Mouse (Mus musculus) neural tube, embryonic 15.5 days (tissue): Measurements from ENCODE around the gene Tmem116. TPM values are rescaled to one million over a fixed set of nuclear protein-coding genes. Genes with fewer than 3 reads are reported as not detected.
"Not testable (repeated sequence)": the region's sequence is repeated elsewhere in the genome, so short reads cannot be mapped to it uniquely, and the experiment has no call there.

Experiments
- ATAC-seq: fragments of 200-750 bp; cut with Nextera tagmentation; 2 replicates; pipeline ENCODE4 v1.8.0; 2017; ENCODE audit warnings: mild to moderate bottlenecking, moderate TSS enrichment, moderate library complexity; ENCODE audit not compliant: low FRiP score
- H3K27ac ChIP-seq: fragments of 300-500 bp; sonication (generic); replicated peaks from 2 replicates; pipeline ENCODE4 v1.5.1; 2015; ENCODE audit warnings: mild to moderate bottlenecking, inconsistent platforms
- H3K27me3 ChIP-seq: fragments of 300-500 bp; sonication (generic); replicated peaks from 2 replicates; pipeline ENCODE4 v1.6.1; 2015; ENCODE audit warnings: inconsistent platforms
- H3K36me3 ChIP-seq: fragments of 300-500 bp; sonication (generic); 2 replicates; pipeline ENCODE4 v1.6.1; 2015; ENCODE audit warnings: inconsistent platforms
- H3K4me1 ChIP-seq: fragments of 300-500 bp; sonication (generic); 2 replicates; pipeline ENCODE4 v1.6.1; 2015; ENCODE audit warnings: inconsistent platforms
- H3K4me2 ChIP-seq: fragments of 300-500 bp; sonication (generic); 2 replicates; pipeline ENCODE4 v1.6.1; 2015; ENCODE audit warnings: inconsistent platforms, mild to moderate bottlenecking, moderate library complexity
- H3K4me3 ChIP-seq: fragments of 300-500 bp; sonication (generic); replicated peaks from 2 replicates; pipeline ENCODE4 v1.5.1; 2015; ENCODE audit warnings: mild to moderate bottlenecking, inconsistent platforms
- H3K9ac ChIP-seq: fragments of 300-500 bp; sonication (generic); replicated peaks from 2 replicates; pipeline ENCODE4 v1.6.1; 2015; ENCODE audit warnings: mild to moderate bottlenecking, inconsistent platforms
- H3K9me3 ChIP-seq: fragments of 300-500 bp; sonication (generic); replicated peaks from 2 replicates; pipeline ENCODE4 v1.6.1; 2016; ENCODE audit warnings: inconsistent platforms
- WGBS: fragments of 180-500 bp; shearing (Covaris S2); methylation state at CpG from one replicate; pipeline ENCODE4 v1.1.7; 2015; ENCODE audit warnings: mixed read lengths; 5-methylcytosine and 5-hydroxymethylcytosine counted together
- polyA plus RNA-seq: library from polyadenylated mRNA; unstranded; fragments of >200 nt; fragmentation: Nextera tagmentation; extraction: Ambion mirVana; gene quantifications from 2 replicates; pipeline ENCODE4 v1.2.1, GENCODE M21; 2015

Gene Tmem116
- polyA plus RNA-seq, 1 experiment from 2014 or later, result 1.8 TPM

DNA sequence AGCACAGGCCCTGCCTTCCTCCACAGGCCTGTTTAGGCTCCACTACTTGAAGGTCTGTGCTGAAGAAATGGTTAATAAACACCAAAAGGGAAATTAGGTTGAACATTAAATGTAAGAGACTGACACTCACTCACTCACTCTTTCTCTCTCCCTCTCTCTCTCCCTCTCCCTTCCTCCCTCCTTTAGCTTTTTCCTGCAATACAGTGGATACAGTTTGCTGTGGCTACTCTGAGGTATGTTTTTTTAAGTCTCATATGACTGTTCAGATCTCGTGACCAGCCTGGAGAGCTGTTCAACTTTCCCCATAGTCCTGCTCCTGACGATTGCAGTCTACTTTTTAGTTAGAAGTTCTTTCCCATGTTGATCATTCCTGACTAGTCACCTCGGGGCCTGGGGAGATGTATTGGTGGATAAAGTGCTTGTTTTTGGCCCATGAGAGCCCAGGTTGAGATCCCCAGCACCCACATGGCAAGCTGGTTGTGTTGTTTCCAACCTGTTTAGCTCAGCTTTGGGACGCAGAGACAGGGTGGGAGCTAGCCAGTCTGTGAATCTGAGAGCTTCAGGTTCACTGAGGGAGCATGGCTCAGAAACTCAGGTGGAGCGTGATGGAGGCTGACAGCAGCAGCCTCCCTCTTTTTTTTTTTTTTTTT, 12.0 kb downstream of the Tmem116 start:
- no peak overlapping the region for H3K4me2 ChIP-seq
- no peaks in the 10 kb centered on the region for H3K36me3 ChIP-seq
- ATAC-seq, result no peak
- H3K4me1 ChIP-seq, result no peaks in the 10 kb centered on the region
- 78% methylated on average over 5 of the region's 5 CpGs for WGBS
- no peak overlapping the region for H3K9ac ChIP-seq
- H3K27me3 ChIP-seq, result no peaks in the 10 kb centered on the region
- H3K4me3 ChIP-seq, result no peak overlapping the region
- no peaks in the 10 kb centered on the region for H3K9me3 ChIP-seq
- no peak overlapping the region for H3K27ac ChIP-seq

DNA sequence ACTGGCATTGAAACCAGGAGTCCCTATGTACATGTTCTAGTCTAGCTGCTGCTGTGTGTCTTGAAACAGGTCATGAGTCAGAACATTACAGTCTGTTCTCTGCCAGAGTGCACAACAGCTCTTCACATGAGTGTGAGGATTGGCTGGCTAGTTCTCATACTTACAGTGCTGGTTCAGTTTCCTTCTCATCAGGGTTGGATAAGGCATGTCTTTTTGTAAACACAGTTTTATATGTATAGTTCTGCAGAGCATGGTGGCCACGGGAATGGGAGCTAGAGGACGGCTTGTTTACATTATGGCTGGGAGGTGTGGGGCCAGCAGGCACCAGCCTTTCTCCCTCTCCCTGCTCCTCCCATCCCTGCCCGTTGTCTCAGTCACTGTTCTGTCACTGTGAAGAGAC, 17.9 kb downstream of the Tmem116 start:
- Histone ChIP-seq H3K9me3 (no peaks in the 10 kb centered on the region), H3K4me2 (no peak overlapping the region), H3K9ac (no peak overlapping the region; the same call in 1 of the 2 replicates), H3K4me1 (no peaks in the 10 kb centered on the region), H3K27ac (no peak overlapping the region), H3K4me3 (no peak overlapping the region), H3K27me3 (no peaks in the 10 kb centered on the region), H3K36me3 (no peaks in the 10 kb centered on the region)
- WGBS, result 69% methylated on average over 3 of the region's 3 CpGs
- ATAC-seq, result no peak

DNA sequence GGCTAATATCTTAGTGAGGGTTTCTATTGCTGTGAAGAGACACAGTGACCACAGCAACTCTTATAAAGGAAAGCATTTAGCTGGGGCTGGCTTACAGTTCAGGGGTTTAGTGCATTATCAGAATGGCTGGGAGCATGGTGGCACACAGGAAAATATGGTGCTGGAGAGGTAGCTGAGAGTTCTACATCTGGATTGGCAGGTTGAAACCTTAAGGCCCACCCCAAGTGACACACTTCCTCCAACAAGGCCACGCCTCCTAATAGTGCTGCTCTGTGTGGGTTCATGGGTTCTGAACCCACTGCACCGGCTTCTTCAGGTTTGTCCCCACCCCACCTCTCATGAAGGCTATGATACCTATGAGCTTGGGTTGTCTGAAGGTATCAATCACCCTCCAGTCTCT, 20.7 kb downstream of the Tmem116 start:
- WGBS, result 88% methylated on average over 2 of the region's 2 CpGs
- H3K4me1 ChIP-seq, result no peaks in the 10 kb centered on the region
- no peaks in the 10 kb centered on the region for H3K27me3 ChIP-seq
- no peak for ATAC-seq
- no peak overlapping the region for H3K9ac ChIP-seq
- H3K36me3 ChIP-seq, result no peaks in the 10 kb centered on the region
- no peaks in the 10 kb centered on the region for H3K9me3 ChIP-seq
- H3K4me3 ChIP-seq, result no peak overlapping the region
- no peak overlapping the region for H3K27ac ChIP-seq
- H3K4me2 ChIP-seq, result no peak overlapping the region

DNA sequence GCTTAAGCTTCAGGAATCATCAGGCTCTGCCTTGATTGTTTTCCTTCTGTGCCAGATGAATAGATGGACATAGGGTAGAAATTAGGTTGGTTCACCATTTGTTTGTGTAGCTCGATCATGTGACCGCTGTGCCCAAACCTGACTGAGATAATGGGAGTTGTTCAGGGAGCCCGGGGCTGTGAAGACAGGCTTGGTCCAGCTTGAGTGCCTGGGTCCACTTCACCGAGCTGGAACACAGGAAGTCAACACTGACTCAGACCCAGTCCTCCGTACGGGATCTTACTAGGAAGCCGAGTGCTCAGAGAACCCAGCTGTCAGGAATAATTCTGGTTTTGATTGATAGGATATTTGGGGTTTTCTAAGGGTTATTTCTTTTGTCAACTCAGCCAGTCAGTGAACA, 22.9 kb downstream of the Tmem116 start:
- no peak overlapping the region for H3K4me3 ChIP-seq
- no peaks in the 10 kb centered on the region for H3K9me3 ChIP-seq
- H3K4me2 ChIP-seq, result no peak overlapping the region
- no peak overlapping the region for H3K9ac ChIP-seq
- WGBS, result 92% methylated on average over 7 of the region's 7 CpGs
- H3K4me1 ChIP-seq, result no peaks in the 10 kb centered on the region
- H3K27ac ChIP-seq, result no peak overlapping the region
- no peaks in the 10 kb centered on the region for H3K27me3 ChIP-seq
- no peak for ATAC-seq
- no peaks in the 10 kb centered on the region for H3K36me3 ChIP-seq

DNA sequence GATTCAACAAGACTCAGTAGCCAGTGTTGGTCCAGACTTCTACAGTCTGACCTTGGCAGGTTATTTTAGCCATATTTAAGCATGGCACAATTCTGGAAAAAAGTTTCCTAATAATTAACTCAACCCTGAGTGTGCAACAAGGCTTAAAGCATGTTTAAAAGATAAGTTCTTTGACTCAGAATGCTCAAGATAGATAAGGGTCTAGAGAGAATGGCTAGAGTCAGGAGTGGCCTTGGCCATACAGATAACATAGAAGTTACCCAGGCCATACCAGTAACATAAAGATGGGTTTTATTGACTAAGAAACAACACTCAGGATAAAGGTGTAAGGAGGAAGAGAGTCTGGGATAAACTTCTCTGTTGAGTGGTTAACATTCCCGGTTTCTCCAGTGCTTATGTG, 24.3 kb downstream of the Tmem116 start:
- H3K4me1 ChIP-seq, result no peaks in the 10 kb centered on the region
- H3K4me3 ChIP-seq, result no peak overlapping the region
- no peak overlapping the region for H3K4me2 ChIP-seq
- ATAC-seq, result no peak
- H3K9ac ChIP-seq, result no peak overlapping the region
- H3K36me3 ChIP-seq, result no peaks in the 10 kb centered on the region
- no peaks in the 10 kb centered on the region for H3K9me3 ChIP-seq
- no peaks in the 10 kb centered on the region for H3K27me3 ChIP-seq
- WGBS, result 85% methylated on average over 1 of the region's 1 CpGs
- H3K27ac ChIP-seq, result no peak overlapping the region

DNA sequence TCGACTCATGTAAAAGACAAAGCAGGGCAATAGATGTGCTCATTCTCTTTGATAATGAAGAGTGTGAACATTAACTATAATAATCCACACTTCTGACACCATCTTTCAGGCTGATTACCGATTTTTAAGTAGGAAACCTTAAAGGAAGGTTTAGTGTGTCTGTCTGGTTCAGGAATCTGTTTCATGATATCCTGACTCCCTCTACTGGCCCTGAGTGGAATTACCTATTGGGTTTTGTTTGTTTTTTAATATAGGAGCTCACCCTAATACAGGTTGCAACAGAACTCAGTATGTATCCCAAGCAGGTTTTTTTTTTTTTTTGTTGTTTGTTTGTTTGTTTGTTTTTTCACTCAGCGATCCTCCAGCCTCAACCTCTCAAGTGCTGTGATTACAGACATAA, 26.0 kb downstream of the Tmem116 start:
- Histone ChIP-seq H3K4me3 (no peak overlapping the region), H3K27me3 (no peaks in the 10 kb centered on the region), H3K4me2 (no peak overlapping the region), H3K27ac (0 out of 2 replicates have a peak overlapping the region, but pooled peaks have one; percentile 6), H3K9ac (no peak overlapping the region), H3K36me3 (no peaks in the 10 kb centered on the region), H3K4me1 (no peaks in the 10 kb centered on the region), H3K9me3 (no peaks in the 10 kb centered on the region)
- ATAC-seq, result no peak
- 34% methylated on average over 3 of the region's 3 CpGs for WGBS

DNA sequence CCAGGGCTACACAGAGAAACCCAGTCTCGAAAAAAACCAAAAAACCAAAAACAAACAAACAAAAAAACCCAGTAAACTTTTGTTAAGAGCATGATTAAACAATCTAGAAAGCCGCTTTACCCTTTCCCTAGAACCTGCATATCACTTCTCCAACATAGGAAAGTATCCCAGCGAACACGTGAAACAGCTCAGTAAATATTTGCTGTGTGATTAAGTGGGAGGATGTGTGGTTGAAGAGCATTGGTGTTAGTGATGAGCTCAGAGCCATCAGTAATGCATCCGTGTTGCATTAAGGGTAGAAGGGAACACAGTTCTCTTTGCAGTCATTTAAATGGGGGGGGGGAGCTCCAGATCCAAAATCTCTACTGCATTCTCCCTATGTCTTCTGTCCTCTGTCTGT, 33.1 kb downstream of the Tmem116 start:
- Histone ChIP-seq H3K4me2 (no peak overlapping the region), H3K9ac (no peak overlapping the region), H3K27ac (no peak overlapping the region), H3K36me3 (no peaks in the 10 kb centered on the region), H3K27me3 (no peaks in the 10 kb centered on the region), H3K9me3 (no peaks in the 10 kb centered on the region), H3K4me3 (no peak overlapping the region), H3K4me1 (no peaks in the 10 kb centered on the region)
- no peak for ATAC-seq
- 81% methylated on average over 5 of the region's 5 CpGs for WGBS

DNA sequence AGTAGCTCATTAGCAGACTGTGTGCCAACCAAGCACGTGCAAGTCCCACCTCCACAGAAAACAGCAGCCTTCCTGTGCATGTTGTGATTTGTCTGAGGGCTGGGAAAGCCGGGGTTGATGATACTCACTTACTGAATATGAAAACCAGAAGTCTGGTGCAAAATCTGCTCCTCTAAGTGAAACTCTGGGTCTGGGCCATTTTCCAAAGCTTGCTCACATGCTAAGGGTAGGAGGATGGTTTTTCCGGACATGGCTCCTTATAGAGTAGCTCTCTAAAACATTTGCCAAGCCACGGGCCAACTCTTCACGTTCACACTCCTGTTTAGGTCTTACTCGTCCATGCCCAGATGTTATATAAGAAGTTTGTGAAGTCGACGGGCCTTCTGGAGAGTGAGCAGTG, 41.6 kb downstream of the Tmem116 start:
- no peak overlapping the region for H3K4me3 ChIP-seq
- H3K9me3 ChIP-seq, result no peaks in the 10 kb centered on the region
- H3K4me1 ChIP-seq, result no peaks in the 10 kb centered on the region
- no peak overlapping the region for H3K27ac ChIP-seq
- ATAC-seq, result no peak
- H3K4me2 ChIP-seq, result no peak overlapping the region
- WGBS, result 82% methylated on average over 8 of the region's 8 CpGs
- H3K9ac ChIP-seq, result no peak overlapping the region
- H3K36me3 ChIP-seq, result no peaks in the 10 kb centered on the region
- H3K27me3 ChIP-seq, result no peaks in the 10 kb centered on the region

DNA sequence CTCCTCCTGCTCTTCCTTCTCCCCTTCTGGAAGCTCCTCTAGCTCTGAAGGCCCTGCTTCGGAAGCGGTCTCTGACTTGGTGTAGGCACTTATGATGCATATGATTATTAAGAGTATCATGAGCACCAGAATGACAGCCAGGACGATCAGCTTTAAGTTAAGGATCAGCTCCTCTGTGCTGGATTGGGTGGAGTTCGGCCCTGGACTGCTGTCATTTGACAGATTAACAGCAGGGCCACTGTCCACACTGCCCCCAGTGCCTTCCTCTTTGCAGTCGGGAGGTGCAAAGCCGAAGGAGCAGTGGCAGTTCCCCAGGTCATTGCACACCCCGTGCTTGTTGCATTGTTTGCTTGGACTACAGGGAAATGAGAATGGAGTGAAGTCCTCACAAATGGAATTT, 49.0 kb downstream of the Tmem116 start:
- H3K9ac ChIP-seq, result no peak overlapping the region
- H3K27ac ChIP-seq, result no peak overlapping the region
- WGBS, result 76% methylated on average over 7 of the region's 7 CpGs
- ATAC-seq, result no peak
- H3K36me3 ChIP-seq, result no peaks in the 10 kb centered on the region
- no peaks in the 10 kb centered on the region for H3K9me3 ChIP-seq
- no peaks in the 10 kb centered on the region for H3K27me3 ChIP-seq
- no peak overlapping the region for H3K4me3 ChIP-seq
- no peak overlapping the region for H3K4me2 ChIP-seq
- no peaks in the 10 kb centered on the region for H3K4me1 ChIP-seq

DNA sequence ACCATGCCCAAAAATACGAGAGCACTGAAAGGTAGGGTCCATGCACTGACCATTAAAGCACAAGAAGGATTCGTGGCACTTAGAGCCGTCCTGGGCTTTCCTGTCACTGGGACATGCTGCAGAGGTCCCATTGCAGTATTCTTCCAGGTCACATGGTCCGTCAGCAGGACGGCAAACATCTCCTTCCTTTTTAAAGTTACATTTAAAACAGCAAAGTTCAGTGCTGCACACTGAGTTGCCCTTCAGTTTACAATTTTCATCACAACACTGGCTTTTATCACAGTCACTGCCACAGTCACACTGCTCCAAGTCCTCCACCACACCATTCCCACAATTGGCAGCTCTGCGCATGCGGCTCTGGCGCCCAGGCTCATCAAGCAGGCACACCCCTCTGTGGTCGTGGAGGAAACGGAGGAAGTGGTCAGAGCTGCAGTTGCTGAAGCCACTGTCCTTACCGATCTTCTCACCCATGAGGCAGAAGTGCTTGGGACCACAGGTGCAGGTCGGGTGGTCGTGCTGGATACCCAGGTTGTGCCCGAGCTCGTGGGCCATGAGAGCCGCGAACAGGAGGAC, 49.8 kb downstream of the Tmem116 start:
- not testable (repeated sequence) for H3K4me1 ChIP-seq, H3K27me3 ChIP-seq, ATAC-seq, H3K9ac ChIP-seq, H3K9me3 ChIP-seq, H3K4me2 ChIP-seq, H3K27ac ChIP-seq, H3K36me3 ChIP-seq, H3K4me3 ChIP-seq
- 84% methylated on average over 10 of the region's 17 CpGs for WGBS

DNA sequence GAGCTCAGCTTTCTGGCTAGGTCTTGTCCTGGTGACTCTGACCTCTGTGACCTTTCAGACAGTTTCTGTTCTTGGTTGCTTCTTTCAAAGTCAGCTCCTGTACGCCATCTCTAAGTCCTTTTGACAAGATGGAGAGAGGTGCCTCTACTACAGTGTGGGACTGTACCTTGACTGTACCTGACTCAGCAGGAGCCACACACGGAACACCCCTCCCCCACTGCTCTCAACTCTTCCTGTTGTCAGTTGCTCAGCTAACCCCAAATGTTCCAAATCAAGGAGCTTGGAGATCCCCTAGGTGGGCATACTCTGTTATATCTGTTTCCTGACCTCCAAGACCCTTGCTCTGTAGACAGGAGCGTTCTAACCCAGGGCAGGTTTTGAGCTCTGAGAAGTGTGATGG, 51.5 kb downstream of the Tmem116 start, which contains the start of gene Adam1b:
Gene Adam1b, minus strand, starts transcription at position 205 of the 400 bp plus-strand sequence.
- no peaks in the 10 kb centered on the region for H3K27me3 ChIP-seq
- no peak within 1 kb of the TSS for H3K9ac ChIP-seq
- H3K4me1 ChIP-seq, result no peaks in the 10 kb centered on the region
- no peak for ATAC-seq
- WGBS, result 92% methylated on average over 3 of the region's 3 CpGs
- H3K9me3 ChIP-seq, result no peaks in the 10 kb centered on the region
- no peak within 1 kb of the TSS for H3K4me2 ChIP-seq
- H3K4me3 ChIP-seq, result no peak within 1 kb of the TSS
- no peak within 1 kb of the TSS for H3K27ac ChIP-seq
- no peaks in the 10 kb centered on the region for H3K36me3 ChIP-seq

DNA sequence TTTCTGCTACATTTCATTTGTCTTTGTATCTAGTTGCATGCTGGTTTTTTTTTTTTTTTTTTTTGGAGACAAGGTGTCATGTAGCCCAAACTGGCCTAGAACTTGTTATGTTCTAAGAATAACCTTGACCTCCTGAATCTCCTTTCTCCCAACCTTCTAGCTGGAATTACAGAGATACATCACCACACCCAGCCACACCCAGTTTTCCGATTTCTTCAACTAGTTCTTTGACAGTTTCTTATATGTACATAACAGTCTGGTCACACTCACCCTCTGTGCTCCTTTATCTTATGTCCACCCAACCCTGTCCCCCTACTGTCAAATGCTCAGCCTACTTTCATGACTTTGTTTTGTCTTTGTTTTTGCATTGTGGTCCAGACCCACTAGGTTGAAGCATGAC, 55.2 kb downstream of the Tmem116 start:
- Histone ChIP-seq H3K4me3 (no peak overlapping the region), H3K27ac (no peak overlapping the region), H3K9me3 (no peaks in the 10 kb centered on the region), H3K4me2 (no peak overlapping the region), H3K36me3 (no peaks in the 10 kb centered on the region), H3K27me3 (no peaks in the 10 kb centered on the region), H3K4me1 (no peaks in the 10 kb centered on the region), H3K9ac (no peak overlapping the region)
- ATAC-seq, result no peak
- WGBS, result 96% methylated on average over 1 of the region's 1 CpGs
